Mouse (Mus musculus) myocyte (in vitro differentiated cells): Measurements from ENCODE around the gene Agmo.

ENCODE experiments used
- E2F4 ChIP-seq: IDR thresholded peaks from one replicate; pipeline ENCODE4 v1.6.1; 2011; ENCODE audit warnings: mild to moderate bottlenecking, control low read depth, moderate library complexity; ENCODE audit not compliant: insufficient read depth
- MAX ChIP-seq: IDR thresholded peaks from one replicate; pipeline ENCODE4 v1.6.1; 2011; ENCODE audit warnings: low read depth, mild to moderate bottlenecking, control low read depth
- MYOG ChIP-seq, 3 experiments: IDR thresholded peaks; one replicate each; pipeline ENCODE4 v1.6.1; 2011; ENCODE audit warnings: control low read depth in 2 of 3, low read depth in 2 of 3, mild to moderate bottlenecking in 2 of 3; ENCODE audit not compliant: insufficient read length in 2 of 3, control insufficient read depth in 1 of 3, insufficient read depth in 1 of 3
- POLR2A ChIP-seq: IDR thresholded peaks from one replicate; pipeline ENCODE4 v1.6.1; 2011; ENCODE audit warnings: low read depth, mild to moderate bottlenecking, control low read depth, moderate library complexity; ENCODE audit not compliant: insufficient read length
- POLR2AphosphoS2 ChIP-seq: IDR thresholded peaks from one replicate; pipeline ENCODE4 v1.6.1; 2011; ENCODE audit warnings: low read depth, control low read depth; ENCODE audit not compliant: insufficient read length

- no peak for TF ChIP-seq MAX
- TF ChIP-seq POLR2A: no peak
- no peak for TF ChIP-seq MYOG (IDR thresholded peaks at IDR 0.05; ENCODE audit: control insufficient read depth in 1 of 3, insufficient read depth in 1 of 3, insufficient read length in 2 of 3, low read depth in 2 of 3)
- TF ChIP-seq E2F4: no peak
- no peak for TF ChIP-seq POLR2AphosphoS2
These were observed 351.4 kb downstream of the Agmo start for GRCm38 (mm10) chr12:37592853-37593252.
